ENCODE assay signal across 8 mouse cellular contexts in the genomic region with DNA sequence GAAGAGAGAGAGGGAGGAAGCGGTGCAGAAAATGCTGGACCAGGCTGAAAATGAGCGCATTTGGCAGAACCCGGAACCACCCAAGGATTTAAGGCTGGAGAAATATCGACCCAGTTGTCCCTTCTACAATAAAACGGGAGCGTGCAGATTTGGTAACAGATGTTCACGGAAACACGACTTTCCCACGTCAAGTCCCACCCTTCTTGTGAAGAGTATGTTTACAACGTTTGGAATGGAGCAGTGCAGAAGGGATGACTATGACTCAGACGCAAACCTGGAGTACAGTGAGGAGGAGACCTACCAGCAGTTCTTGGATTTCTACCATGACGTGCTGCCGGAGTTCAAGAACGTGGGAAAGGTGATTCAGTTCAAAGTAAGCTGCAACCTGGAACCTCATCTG. TPM values are rescaled to one million over a fixed set of nuclear protein-coding genes. Genes with fewer than 3 reads are reported as not detected.
DNase-seq lines count a peak whose midpoint lies in the region; ATAC-seq lines count a peak whose summit lies in the region.

No protein-coding gene starts in this region.

- peak overlapping the region; percentile 30; the same call in 1 of the 2 replicates for H3K9ac ChIP-seq in heart, embryonic 11.5 days (ENCODE audit: low read depth, low read length)
- peak overlapping the region; percentile 78; the same call in 1 of the 2 replicates for H3K9ac ChIP-seq in ES-E14 (ENCODE audit: insufficient read depth, low read depth, low read length, poor library complexity, severe bottlenecking)
- peak overlapping the region; percentile 63 for H3K9ac ChIP-seq in forebrain, embryonic 14.5 days (ENCODE audit: low read length)
- H3K9ac ChIP-seq in liver, embryonic 13.5 days: peak overlapping the region; percentile 78
- H3K9ac ChIP-seq in stomach, embryonic 16.5 days (ENCODE audit: low read length): peak overlapping the region; percentile 69

- 50% methylated on average over 14 of the region's 14 CpGs for WGBS in heart, embryonic 11.5 days (ENCODE audit: insufficient replicate concordance)
- 55% methylated on average over 14 of the region's 14 CpGs for WGBS in forebrain, embryonic 14.5 days
- WGBS in liver, embryonic 13.5 days (ENCODE audit: insufficient replicate concordance): 47% methylated on average over 14 of the region's 14 CpGs
- 55% methylated on average over 14 of the region's 14 CpGs for WGBS in stomach, embryonic 16.5 days

- H3K4me2 ChIP-seq in heart, embryonic 11.5 days: peak overlapping the region; percentile 69
- H3K4me2 ChIP-seq in forebrain, embryonic 14.5 days (ENCODE audit: low read length): peak overlapping the region; percentile 56
- H3K4me2 ChIP-seq in liver, embryonic 13.5 days: peak overlapping the region; percentile 70
- H3K4me2 ChIP-seq in stomach, embryonic 16.5 days (ENCODE audit: low read depth, low read length): peak overlapping the region; percentile 58

- H3K27ac ChIP-seq in heart, embryonic 11.5 days (ENCODE audit: low read depth, low read length): no peak overlapping the region
- H3K27ac ChIP-seq in ES-E14 (ENCODE audit: insufficient read depth, low read depth, low read length, poor library complexity, severe bottlenecking): no peak overlapping the region
- peak overlapping the region; percentile 2; the same call in 1 of the 2 replicates for H3K27ac ChIP-seq in forebrain, embryonic 14.5 days (ENCODE audit: low read depth, low read length)
- H3K27ac ChIP-seq in liver, embryonic 13.5 days: peak overlapping the region; percentile 86
- peak overlapping the region; percentile 87 for H3K27ac ChIP-seq in stomach, embryonic 16.5 days (ENCODE audit: low read length)

- DNase-seq in heart, adult 18-20 months: no peak
- DNase-seq in ES-E14 (ENCODE audit: low read depth, low spot score): no peak
- DNase-seq in forebrain, embryonic 14.5 days (ENCODE audit: low spot score): no peak
- no peak for DNase-seq in liver, embryonic 13.5 days
- DNase-seq in thymus, adult 18-20 months: no peak
- DNase-seq in layer of hippocampus, postnatal 25 days (ENCODE audit: extremely low spot score in 1 of 2, low spot score in 1 of 2): no peak

- peak overlapping the region; percentile 49 for H3K4me3 ChIP-seq in heart, embryonic 11.5 days (ENCODE audit: low read depth, low read length)
- peak overlapping the region; percentile 73 to 80 for H3K4me3 ChIP-seq in ES-E14 (ENCODE audit: insufficient read depth in 1 of 2, low read depth in 1 of 2, low read length in 2 of 2, poor library complexity in 1 of 2, severe bottlenecking in 1 of 2)
- peak overlapping the region; percentile 49 for H3K4me3 ChIP-seq in forebrain, embryonic 14.5 days (ENCODE audit: low read depth, low read length)
- H3K4me3 ChIP-seq in liver, embryonic 13.5 days (replicated peaks): peak overlapping the region; percentile 71
- peak overlapping the region; percentile 61 for H3K4me3 ChIP-seq in stomach, embryonic 16.5 days (replicated peaks; ENCODE audit: low read length)

- no peaks in the 10 kb centered on the region for H3K27me3 ChIP-seq in heart, embryonic 11.5 days (ENCODE audit: control insufficient read depth, insufficient read depth, low read length)
- H3K27me3 ChIP-seq in forebrain, embryonic 14.5 days (replicated peaks; ENCODE audit: control insufficient read depth, insufficient read depth, low read length): no peaks in the 10 kb centered on the region
- H3K27me3 ChIP-seq in liver, embryonic 13.5 days: no peaks in the 10 kb centered on the region
- no peaks in the 10 kb centered on the region for H3K27me3 ChIP-seq in stomach, embryonic 16.5 days (ENCODE audit: control insufficient read depth, insufficient read depth, low read length)

- H3K4me1 ChIP-seq in heart, embryonic 11.5 days (ENCODE audit: control insufficient read depth, insufficient read depth, low read length): 0 out of 2 replicates have a peak, but pooled peaks cover 3% of the 10 kb centered on the region
- H3K4me1 ChIP-seq in ES-E14 (ENCODE audit: control insufficient read depth in 2 of 2, insufficient read depth in 2 of 2, low read length in 2 of 2, poor library complexity in 1 of 2): no peaks in the 10 kb centered on the region
- H3K4me1 ChIP-seq in forebrain, embryonic 14.5 days (ENCODE audit: control insufficient read depth, insufficient read depth, low read length): peaks cover 15% of the 10 kb centered on the region; the same call in 1 of the 2 replicates
- H3K4me1 ChIP-seq in liver, embryonic 13.5 days (replicated peaks): peaks cover 52% of the 10 kb centered on the region
- H3K4me1 ChIP-seq in stomach, embryonic 16.5 days (ENCODE audit: control insufficient read depth, insufficient read depth, low read length): peaks cover 4% of the 10 kb centered on the region; the same call in 1 of the 2 replicates

- peaks cover 9% of the 10 kb centered on the region; the same call in 1 of the 2 replicates for H3K36me3 ChIP-seq in heart, embryonic 11.5 days (ENCODE audit: control insufficient read depth, insufficient read depth, low read length)
- H3K36me3 ChIP-seq in ES-E14 (ENCODE audit: control insufficient read depth, insufficient read depth, low read length, poor library complexity, severe bottlenecking): peaks cover 13% of the 10 kb centered on the region; the same call in 1 of the 2 replicates
- H3K36me3 ChIP-seq in forebrain, embryonic 14.5 days (ENCODE audit: control insufficient read depth, insufficient read depth, low read length): peaks cover 11% of the 10 kb centered on the region
- H3K36me3 ChIP-seq in liver, embryonic 13.5 days: peaks cover 45% of the 10 kb centered on the region
- peaks cover 3% of the 10 kb centered on the region; the same call in 1 of the 2 replicates for H3K36me3 ChIP-seq in stomach, embryonic 16.5 days (ENCODE audit: control insufficient read depth, insufficient read depth, low read length)

- H3K9me3 ChIP-seq in heart, embryonic 11.5 days (replicated peaks; ENCODE audit: control insufficient read depth, low read length): peaks cover 16% of the 10 kb centered on the region
- no peaks in the 10 kb centered on the region; the same call in 1 of the 2 replicates for H3K9me3 ChIP-seq in ES-E14 (ENCODE audit: control insufficient read depth, insufficient read depth, low read depth, low read length)
- H3K9me3 ChIP-seq in forebrain, embryonic 14.5 days (replicated peaks; ENCODE audit: control insufficient read depth, low read length): peaks cover 14% of the 10 kb centered on the region
- peaks cover 10% of the 10 kb centered on the region for H3K9me3 ChIP-seq in liver, embryonic 13.5 days (replicated peaks)
- H3K9me3 ChIP-seq in stomach, embryonic 16.5 days (replicated peaks; ENCODE audit: control insufficient read depth, low read length): peaks cover 20% of the 10 kb centered on the region

- no peak for ATAC-seq in heart, embryonic 11.5 days (replicated peaks; ENCODE audit: insufficient number of reproducible peaks, low FRiP score, low TSS enrichment)
- ATAC-seq in forebrain, embryonic 14.5 days: no peak
- no peak for ATAC-seq in liver, embryonic 13.5 days (ENCODE audit: low read depth)
- 0 out of 2 replicates have a peak, but pooled peaks have one; percentile 31 for ATAC-seq in stomach, embryonic 16.5 days (ENCODE audit: insufficient read depth, low FRiP score)

- in situ Hi-C loops in ES-E14 (cut with MboI; ENCODE audit: low sequenced_read_pairs in 2 of 2, unreplicated experiment in 2 of 2): no loop called here

RNA-seq across cellular contexts. Expression of a gene that starts 1.8 kb away (rescaled TPM):
- polyA plus RNA-seq in heart, embryonic 11.5 days (2014; fragmentation: Nextera tagmentation; extraction: Ambion mirVana): 2.2 and 3.1 TPM in 2 replicates
- total RNA-seq in heart, adult 18-20 months (2021): 10 to 100 TPM; 18.5 to 19.3 TPM
- 6.4 and 18.0 TPM in 2 replicates for total RNA-seq in ES-E14 (2012; rRNA removed)
- polyA plus RNA-seq in forebrain, embryonic 14.5 days (2014; fragmentation: Nextera tagmentation; extraction: Ambion mirVana): 4.7 and 5.6 TPM in 2 replicates
- 2.2 and 2.8 TPM in 2 replicates for polyA plus RNA-seq in liver, embryonic 13.5 days (2015; fragmentation: Nextera tagmentation; extraction: Ambion mirVana)
- 2.4 and 3.2 TPM in 2 replicates for polyA plus RNA-seq in stomach, embryonic 16.5 days (2015; fragmentation: Nextera tagmentation; extraction: Ambion mirVana)
- 10 to 100 TPM; 56.5 to 61.7 TPM for total RNA-seq in layer of hippocampus, postnatal 25 days (2021)

RNA-seq across cellular contexts. Expression of a gene that starts 8.3 kb away (rescaled TPM):
- 8.2 and 11.5 TPM in 2 replicates for polyA plus RNA-seq in heart, embryonic 11.5 days (2014; fragmentation: Nextera tagmentation; extraction: Ambion mirVana)
- total RNA-seq in heart, adult 18-20 months (2021): 1 to 10 TPM; 4.7 to 5.3 TPM
- 13.8 and 16.3 TPM in 2 replicates for total RNA-seq in ES-E14 (2012; rRNA removed)
- polyA plus RNA-seq in forebrain, embryonic 14.5 days (2014; fragmentation: Nextera tagmentation; extraction: Ambion mirVana): 4.0 and 4.3 TPM in 2 replicates
- 6.8 and 9.0 TPM in 2 replicates for polyA plus RNA-seq in liver, embryonic 13.5 days (2015; fragmentation: Nextera tagmentation; extraction: Ambion mirVana)
- polyA plus RNA-seq in stomach, embryonic 16.5 days (2015; fragmentation: Nextera tagmentation; extraction: Ambion mirVana): 14.5 and 17.9 TPM in 2 replicates
- total RNA-seq in layer of hippocampus, postnatal 25 days (2021): 10 to 100 TPM in 1 of 2 experiments, 1 to 10 TPM in 1; 9.5 to 10.4 TPM

RNA-seq across cellular contexts. Expression of a gene that starts 8.6 kb away (rescaled TPM):
- polyA plus RNA-seq in heart, embryonic 11.5 days (2014; fragmentation: Nextera tagmentation; extraction: Ambion mirVana): 327 and 355 TPM in 2 replicates
- total RNA-seq in heart, adult 18-20 months (2021): 100 to 1,000 TPM; 154 to 162 TPM
- 83.5 and 106 TPM in 2 replicates for total RNA-seq in ES-E14 (2012; rRNA removed)
- 285 and 304 TPM in 2 replicates for polyA plus RNA-seq in forebrain, embryonic 14.5 days (2014; fragmentation: Nextera tagmentation; extraction: Ambion mirVana)
- 209 and 224 TPM in 2 replicates for polyA plus RNA-seq in liver, embryonic 13.5 days (2015; fragmentation: Nextera tagmentation; extraction: Ambion mirVana)
- 324 and 371 TPM in 2 replicates for polyA plus RNA-seq in stomach, embryonic 16.5 days (2015; fragmentation: Nextera tagmentation; extraction: Ambion mirVana)
- total RNA-seq in layer of hippocampus, postnatal 25 days (2021): 10 to 100 TPM; 50.9 to 62.2 TPM

RNA-seq across cellular contexts. Expression of a gene that starts 16.7 kb away (rescaled TPM):
- 275 and 277 TPM in 2 replicates for polyA plus RNA-seq in heart, embryonic 11.5 days (2014; fragmentation: Nextera tagmentation; extraction: Ambion mirVana)
- total RNA-seq in heart, adult 18-20 months (2021): 100 to 1,000 TPM; 136 to 137 TPM
- 329 and 382 TPM in 2 replicates for total RNA-seq in ES-E14 (2012; rRNA removed)
- polyA plus RNA-seq in forebrain, embryonic 14.5 days (2014; fragmentation: Nextera tagmentation; extraction: Ambion mirVana): 378 and 395 TPM in 2 replicates
- 206 and 239 TPM in 2 replicates for polyA plus RNA-seq in liver, embryonic 13.5 days (2015; fragmentation: Nextera tagmentation; extraction: Ambion mirVana)
- 226 and 230 TPM in 2 replicates for polyA plus RNA-seq in stomach, embryonic 16.5 days (2015; fragmentation: Nextera tagmentation; extraction: Ambion mirVana)
- 100 to 1,000 TPM in 1 of 2 experiments, 10 to 100 TPM in 1; 99.5 to 114 TPM for total RNA-seq in layer of hippocampus, postnatal 25 days (2021)

RNA-seq across cellular contexts. Expression of a gene that starts 33.7 kb away (rescaled TPM):
- polyA plus RNA-seq in heart, embryonic 11.5 days (2014; fragmentation: Nextera tagmentation; extraction: Ambion mirVana): 1.3 and 1.9 TPM in 2 replicates
- total RNA-seq in heart, adult 18-20 months (2021): 1 to 10 TPM; 1.3 to 2.6 TPM
- 2.7 and 3.7 TPM in 2 replicates for total RNA-seq in ES-E14 (2012; rRNA removed)
- polyA plus RNA-seq in forebrain, embryonic 14.5 days (2014; fragmentation: Nextera tagmentation; extraction: Ambion mirVana): 3.2 and 4.1 TPM in 2 replicates
- polyA plus RNA-seq in liver, embryonic 13.5 days (2015; fragmentation: Nextera tagmentation; extraction: Ambion mirVana): 0.51 and 1.6 TPM in 2 replicates
- polyA plus RNA-seq in stomach, embryonic 16.5 days (2015; fragmentation: Nextera tagmentation; extraction: Ambion mirVana): 3.8 and 4.2 TPM in 2 replicates
- 1 to 10 TPM; 4.2 to 6.3 TPM for total RNA-seq in layer of hippocampus, postnatal 25 days (2021)

Comparison
In these comparisons a context has a peak if more than half of its experiments do, and no peak if none do; other contexts are left out.
1. H3K27ac ChIP-seq: peak in forebrain, embryonic 14.5 days (single experiment), liver, embryonic 13.5 days (single experiment) and stomach, embryonic 16.5 days (single experiment); none in heart, embryonic 11.5 days (single experiment) and ES-E14 (single experiment).
2. Peak in every context shown above with its lines, with median percentiles within 50 percentile points of each other: H3K4me2 ChIP-seq, H3K4me3 ChIP-seq and H3K9ac ChIP-seq.